In genomic region chr9:114767030-114767429, GRCm38 (mm10) we compare ENCODE assay signal across 8 mouse cellular contexts. TPM values are rescaled to one million over a fixed set of nuclear protein-coding genes. Genes with fewer than 3 reads are reported as not detected.
DNase-seq lines count a peak whose midpoint lies in the region; ATAC-seq lines count a peak whose summit lies in the region.
"Had no signal": no experiment of that assay in that cellular context is flagged by ENCODE, and none has a peak within 500 bp of the region (broad histone marks: within the 10 kb centered on the region; RNA-seq: fewer than 3 reads in every experiment).

No protein-coding gene starts in this region.

- H3K9me3 ChIP-seq in lung, embryonic 16.5 days (ENCODE audit: control insufficient read depth, low read length): no peaks in the 10 kb centered on the region
- H3K9me3 ChIP-seq in forebrain, embryonic 15.5 days: no peaks in the 10 kb centered on the region
- H3K9me3 ChIP-seq in limb, embryonic 13.5 days: peaks cover 3% of the 10 kb centered on the region; the same call in 1 of the 2 replicates
- H3K9me3 ChIP-seq: lung, embryonic 15.5 days had no signal

- H3K4me3 ChIP-seq in lung, embryonic 16.5 days (ENCODE audit: low read length): no peak overlapping the region
- H3K4me3 ChIP-seq in forebrain, embryonic 15.5 days: no peak overlapping the region
- H3K4me3 ChIP-seq in limb, embryonic 13.5 days: no peak overlapping the region
- H3K4me3 ChIP-seq: lung, embryonic 15.5 days had no signal

- peak; percentile 27; the same call in 1 of the 2 replicates for ATAC-seq in lung, embryonic 16.5 days (ENCODE audit: low read depth)
- peak; percentile 84 for ATAC-seq in forebrain, embryonic 15.5 days (replicated peaks)
- peak; percentile 66; the same call in 1 of the 2 replicates for ATAC-seq in limb, embryonic 13.5 days (ENCODE audit: low FRiP score, low read depth)

- no peak for DNase-seq in lung, postnatal 25 days (ENCODE audit: low spot score)
- DNase-seq in cerebellum, adult 11 months: peak; percentile 61
- no peak for DNase-seq in spleen, postnatal 10 days (ENCODE audit: low spot score in 2 of 2)
- DNase-seq in thymus, postnatal 14 days: no peak

- H3K4me2 ChIP-seq in lung, embryonic 16.5 days (ENCODE audit: low read depth, low read length): no peak overlapping the region
- H3K4me2 ChIP-seq in forebrain, embryonic 15.5 days (replicated peaks): no peak overlapping the region
- H3K4me2 ChIP-seq in limb, embryonic 13.5 days (replicated peaks): peak overlapping the region; percentile 30; the same call in 1 of the 2 replicates
- H3K4me2 ChIP-seq: lung, embryonic 15.5 days had no signal

- no peak overlapping the region for H3K9ac ChIP-seq in lung, embryonic 16.5 days (ENCODE audit: low read length)
- no peak overlapping the region for H3K9ac ChIP-seq in forebrain, embryonic 15.5 days (replicated peaks)
- 0 out of 2 replicates have a peak overlapping the region, but pooled peaks have one; percentile 31 for H3K9ac ChIP-seq in limb, embryonic 13.5 days
- H3K9ac ChIP-seq: lung, embryonic 15.5 days had no signal

- H3K27ac ChIP-seq in lung, embryonic 16.5 days (ENCODE audit: low read length): no peak overlapping the region
- peak overlapping the region; percentile 41; the same call in 1 of the 2 replicates for H3K27ac ChIP-seq in forebrain, embryonic 15.5 days (replicated peaks)
- peak overlapping the region; percentile 89 for H3K27ac ChIP-seq in limb, embryonic 13.5 days

- peaks cover 2% of the 10 kb centered on the region; the same call in 1 of the 2 replicates for H3K36me3 ChIP-seq in lung, embryonic 16.5 days (ENCODE audit: control insufficient read depth, insufficient read depth, low read length)
- H3K36me3 ChIP-seq in forebrain, embryonic 15.5 days: no peaks in the 10 kb centered on the region
- peaks cover 32% of the 10 kb centered on the region for H3K36me3 ChIP-seq in limb, embryonic 13.5 days
- H3K36me3 ChIP-seq: lung, embryonic 15.5 days had no signal

- H3K27me3 ChIP-seq in lung, embryonic 16.5 days (ENCODE audit: control insufficient read depth, insufficient read depth, low read depth, low read length): no peaks in the 10 kb centered on the region
- H3K27me3 ChIP-seq in forebrain, embryonic 15.5 days: no peaks in the 10 kb centered on the region
- no peaks in the 10 kb centered on the region for H3K27me3 ChIP-seq in limb, embryonic 13.5 days
- H3K27me3 ChIP-seq: lung, embryonic 15.5 days had no signal

- WGBS in lung, embryonic 16.5 days: 69% methylated on average over 13 of the region's 13 CpGs
- 23% methylated on average over 13 of the region's 13 CpGs for whole genome bisulfite sequencing in forebrain, embryonic 15.5 days
- 29% methylated on average over 13 of the region's 13 CpGs for WGBS in limb, embryonic 13.5 days

- peaks cover 6% of the 10 kb centered on the region; the same call in 1 of the 2 replicates for H3K4me1 ChIP-seq in lung, embryonic 16.5 days (replicated peaks; ENCODE audit: control insufficient read depth, insufficient read depth, low read length)
- peaks cover 16% of the 10 kb centered on the region for H3K4me1 ChIP-seq in forebrain, embryonic 15.5 days
- peaks cover 18% of the 10 kb centered on the region for H3K4me1 ChIP-seq in limb, embryonic 13.5 days

RNA-seq across cellular contexts. Expression of gene Cmtm7, which starts 14.6 kb away (rescaled TPM):
- 78.1 and 88.7 TPM in 2 replicates for polyA plus RNA-seq in lung, embryonic 16.5 days (2015; fragmentation: Nextera tagmentation; extraction: Ambion mirVana)
- 15.2 and 18.1 TPM in 2 replicates for polyA plus RNA-seq in forebrain, embryonic 15.5 days (2015; fragmentation: Nextera tagmentation; extraction: Ambion mirVana)
- polyA plus RNA-seq in limb, embryonic 13.5 days (2015; fragmentation: Nextera tagmentation; extraction: Ambion mirVana): 110 and 115 TPM in 2 replicates

RNA-seq across cellular contexts. Expression of gene Cmtm6, which starts 36.1 kb away (rescaled TPM):
- 67.0 and 67.8 TPM in 2 replicates for polyA plus RNA-seq in lung, embryonic 16.5 days (2015; fragmentation: Nextera tagmentation; extraction: Ambion mirVana)
- 24.7 and 26.5 TPM in 2 replicates for polyA plus RNA-seq in forebrain, embryonic 15.5 days (2015; fragmentation: Nextera tagmentation; extraction: Ambion mirVana)
- 28.9 and 32.0 TPM in 2 replicates for polyA plus RNA-seq in limb, embryonic 13.5 days (2015; fragmentation: Nextera tagmentation; extraction: Ambion mirVana)

Comparison
In these comparisons a context has a peak if more than half of its experiments do, and no peak if none do; other contexts are left out.
1. ATAC-seq: peak in every context shown above with its lines; median percentile 84 in forebrain, embryonic 15.5 days; 66 in limb, embryonic 13.5 days; 27 in lung, embryonic 16.5 days.